Mouse (Mus musculus) erythroblast, embryonic 14.5 days (primary cell): ENCODE data around the gene Rgs19. TPM values are rescaled to one million over a fixed set of nuclear protein-coding genes. Genes with fewer than 3 reads are reported as not detected.

Source experiments
- H3K27me3 ChIP-seq: 2 replicates; pipeline ENCODE4 v1.6.1; 2012; ENCODE audit warnings: inconsistent platforms; ENCODE audit not compliant: control insufficient read depth
- H3K36me3 ChIP-seq: 2 replicates; pipeline ENCODE4 v1.6.1; 2012; ENCODE audit warnings: mild to moderate bottlenecking, inconsistent platforms; ENCODE audit not compliant: control insufficient read depth
- H3K4me1 ChIP-seq: 2 replicates; pipeline ENCODE4 v1.6.1; 2012; ENCODE audit warnings: inconsistent platforms; ENCODE audit not compliant: control insufficient read depth
- H3K4me3 ChIP-seq: replicated peaks from 2 replicates; pipeline ENCODE3; 2012; ENCODE audit warnings: moderate library complexity, mild to moderate bottlenecking, inconsistent platforms
- H3K9me3 ChIP-seq: 2 replicates; pipeline ENCODE4 v1.6.1; 2012; ENCODE audit warnings: low read length, inconsistent platforms, mixed read lengths; ENCODE audit not compliant: control insufficient read depth
- GATA1 ChIP-seq: IDR thresholded peaks from 2 replicates; pipeline ENCODE4 v1.6.1; 2012; ENCODE audit warnings: low read length, inconsistent platforms, mixed read lengths
- TAL1 ChIP-seq: IDR thresholded peaks from 3 replicates; pipeline ENCODE4 v1.6.1; 2012; ENCODE audit warnings: low read length, inconsistent platforms, mixed read lengths
- polyA plus RNA-seq: library from polyadenylated mRNA; stranded (reverse); fragments of >175 nt; gene quantifications from 2 replicates; pipeline ENCODE4 v1.2.3, GENCODE M21; 2012

The Rgs19 gene
- polyA plus RNA-seq, 1 experiment = 0.16 TPM

DNA sequence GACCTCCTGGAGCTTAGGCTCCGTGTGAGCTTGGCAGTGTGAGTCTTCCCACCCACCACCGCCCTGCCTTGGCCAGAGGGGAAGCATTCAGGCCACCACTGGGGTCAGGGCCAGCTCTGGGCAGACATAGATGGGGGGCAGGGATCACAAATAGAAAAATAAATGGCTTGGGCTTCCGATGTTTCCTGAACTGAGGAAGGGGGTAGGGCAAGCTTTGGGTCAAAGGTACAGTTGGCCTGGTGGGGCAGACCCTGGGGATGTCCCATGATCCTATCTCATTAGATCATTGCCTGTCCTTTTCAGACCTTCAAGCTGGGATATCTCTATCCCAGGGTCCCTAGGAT, 16.1 kb downstream of the Rgs19 start:
- Histone ChIP-seq H3K4me3 (no peak overlapping the region), H3K36me3 (no peaks in the 10 kb centered on the region), H3K4me1 (peaks cover 21% of the 10 kb centered on the region), H3K9me3 (no peaks in the 10 kb centered on the region), H3K27me3 (peaks cover 54% of the 10 kb centered on the region)
- no peak for TF ChIP-seq GATA1

DNA sequence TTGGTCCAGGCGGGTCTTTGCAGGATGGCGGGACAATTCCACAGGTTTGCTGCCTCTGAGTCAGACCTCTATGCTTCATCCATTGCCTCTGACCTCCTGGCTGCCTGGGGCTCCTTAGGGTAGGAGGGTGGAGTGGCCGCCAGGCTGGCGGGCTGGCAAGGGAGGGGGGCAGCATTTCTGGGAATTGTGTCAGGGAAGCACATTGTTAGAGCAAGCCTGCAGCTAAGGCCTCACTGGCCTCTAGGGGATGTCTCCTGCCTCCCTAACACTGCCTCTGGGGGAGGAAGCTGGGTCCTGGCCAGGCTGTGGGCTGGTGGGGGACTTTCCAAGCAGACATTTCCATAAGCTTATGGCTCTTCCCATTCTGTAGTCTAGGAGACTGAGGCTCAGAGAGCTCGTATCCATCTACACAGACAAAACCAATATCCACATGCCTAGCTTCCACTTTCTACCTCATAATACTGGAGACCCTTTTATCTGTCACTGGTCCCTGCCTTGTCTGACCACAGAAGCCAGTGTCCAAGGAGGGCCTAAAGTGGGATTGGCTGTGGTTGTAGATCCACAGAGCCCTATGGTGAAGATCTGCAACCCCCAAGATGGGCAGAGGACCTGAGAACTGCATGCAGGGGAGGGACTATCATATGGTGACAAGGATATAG, 16.6 kb downstream of the Rgs19 start:
- no peak for TF ChIP-seq TAL1
- no peak for TF ChIP-seq GATA1
- Histone ChIP-seq H3K9me3 (no peaks in the 10 kb centered on the region), H3K27me3 (peaks cover 59% of the 10 kb centered on the region), H3K4me3 (no peak overlapping the region), H3K4me1 (peaks cover 21% of the 10 kb centered on the region), H3K36me3 (no peaks in the 10 kb centered on the region)

DNA sequence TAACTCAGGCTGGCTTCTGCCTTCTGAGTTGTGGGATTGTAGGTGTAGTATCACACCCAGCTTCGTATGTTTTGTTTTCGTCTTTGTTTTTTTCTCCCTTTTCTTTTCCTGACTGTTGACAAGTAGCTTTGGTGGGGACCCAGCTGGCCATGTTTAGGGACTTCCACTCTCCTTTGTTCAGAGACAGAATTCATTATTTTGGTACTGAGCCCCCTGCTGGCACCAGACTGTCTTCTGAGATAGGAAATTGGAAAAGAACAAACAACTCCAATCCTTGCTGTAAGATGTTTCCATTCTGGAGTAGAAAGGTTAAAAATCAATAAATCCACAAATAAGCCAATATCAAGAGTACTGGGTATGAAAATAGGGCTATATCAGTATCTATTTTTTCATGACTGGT, 17.4 kb downstream of the Rgs19 start:
- no peak for TF ChIP-seq GATA1
- no peak for TF ChIP-seq TAL1
- no peaks in the 10 kb centered on the region for H3K9me3 ChIP-seq
- H3K36me3 ChIP-seq = no peaks in the 10 kb centered on the region
- peaks cover 64% of the 10 kb centered on the region for H3K27me3 ChIP-seq
- H3K4me1 ChIP-seq = peaks cover 21% of the 10 kb centered on the region
- H3K4me3 ChIP-seq = no peak overlapping the region

DNA sequence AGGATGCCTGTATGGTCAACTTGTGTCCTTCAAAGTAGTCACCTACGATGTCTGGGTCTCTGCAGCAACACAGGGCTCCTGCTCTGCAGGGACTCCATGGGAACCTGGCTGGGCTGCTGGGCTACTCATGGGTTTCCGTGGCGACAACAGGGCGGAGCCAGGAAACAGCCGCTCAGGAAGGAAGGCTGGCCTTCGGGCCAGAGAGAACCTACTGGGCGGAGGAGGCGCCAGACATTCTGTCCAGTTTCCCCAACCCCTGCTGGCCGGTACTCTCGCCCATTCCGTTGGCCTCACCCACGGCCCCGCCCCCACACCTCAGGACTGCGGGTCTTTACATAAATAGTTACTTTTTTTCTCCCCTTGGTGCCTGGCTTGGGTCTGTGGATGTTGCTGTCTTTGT, 18.3 kb downstream of the Rgs19 start:
- peaks cover 64% of the 10 kb centered on the region for H3K27me3 ChIP-seq
- no peaks in the 10 kb centered on the region for H3K36me3 ChIP-seq
- peaks cover 17% of the 10 kb centered on the region for H3K4me1 ChIP-seq
- TF ChIP-seq TAL1 (no peak), GATA1 (no peak)
- no peaks in the 10 kb centered on the region for H3K9me3 ChIP-seq
- no peak overlapping the region for H3K4me3 ChIP-seq

DNA sequence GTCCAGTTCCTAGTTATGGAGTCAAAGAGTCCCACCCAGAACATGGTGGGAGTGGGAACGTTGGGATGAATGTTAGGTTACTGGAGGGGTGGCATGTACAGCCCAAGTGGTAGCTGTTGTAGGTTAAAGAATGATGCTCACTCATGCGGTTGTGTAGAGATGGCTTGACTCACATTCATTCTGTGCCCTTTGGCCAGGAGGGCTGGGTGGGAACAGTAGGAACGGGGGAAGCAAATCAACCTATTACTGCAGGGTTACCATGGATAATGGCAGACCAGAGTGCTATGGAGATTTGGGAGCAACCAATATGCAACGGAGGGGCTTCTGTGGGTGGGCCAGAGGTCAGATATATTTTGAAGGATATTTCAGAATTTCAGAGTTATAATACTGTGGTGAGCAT, 18.8 kb downstream of the Rgs19 start:
- peaks cover 12% of the 10 kb centered on the region for H3K4me1 ChIP-seq
- H3K9me3 ChIP-seq = no peaks in the 10 kb centered on the region
- TF ChIP-seq TAL1 (no peak), GATA1 (no peak)
- H3K36me3 ChIP-seq = no peaks in the 10 kb centered on the region
- peaks cover 64% of the 10 kb centered on the region for H3K27me3 ChIP-seq
- H3K4me3 ChIP-seq = no peak overlapping the region

GRCm38 (mm10) chr2:181673501-181673900, 20.3 kb downstream of the Rgs19 start:
- H3K9me3 ChIP-seq = no peaks in the 10 kb centered on the region
- TF ChIP-seq TAL1 (no peak), GATA1 (no peak)
- peaks cover 6% of the 10 kb centered on the region for H3K4me1 ChIP-seq
- no peaks in the 10 kb centered on the region for H3K36me3 ChIP-seq
- peaks cover 74% of the 10 kb centered on the region for H3K27me3 ChIP-seq
- H3K4me3 ChIP-seq = no peak overlapping the region

DNA sequence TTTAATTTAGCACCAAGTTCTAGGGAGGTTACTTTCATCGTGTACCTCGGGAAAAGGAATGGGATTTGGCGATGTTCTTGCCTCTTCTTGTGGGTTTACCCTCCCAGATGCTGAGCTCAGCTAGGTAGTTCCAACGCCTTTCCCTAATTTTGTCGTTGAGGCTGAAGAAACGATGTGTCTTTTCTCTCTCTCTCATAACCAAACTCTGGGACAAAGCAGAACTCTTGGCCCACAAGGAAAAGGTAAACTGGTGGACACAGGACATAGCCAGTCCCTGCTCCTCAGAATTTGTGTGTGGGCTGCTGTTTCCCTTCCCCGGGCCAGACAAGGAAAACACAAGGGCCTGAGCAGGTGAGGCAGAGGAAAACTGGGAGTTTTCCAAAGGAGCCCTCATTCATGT, 21.8 kb downstream of the Rgs19 start:
- Histone ChIP-seq H3K36me3 (no peaks in the 10 kb centered on the region), H3K9me3 (no peaks in the 10 kb centered on the region), H3K4me1 (peaks cover 6% of the 10 kb centered on the region), H3K27me3 (peaks cover 80% of the 10 kb centered on the region), H3K4me3 (no peak overlapping the region)
- TF ChIP-seq TAL1 = no peak
- TF ChIP-seq GATA1 = no peak

DNA sequence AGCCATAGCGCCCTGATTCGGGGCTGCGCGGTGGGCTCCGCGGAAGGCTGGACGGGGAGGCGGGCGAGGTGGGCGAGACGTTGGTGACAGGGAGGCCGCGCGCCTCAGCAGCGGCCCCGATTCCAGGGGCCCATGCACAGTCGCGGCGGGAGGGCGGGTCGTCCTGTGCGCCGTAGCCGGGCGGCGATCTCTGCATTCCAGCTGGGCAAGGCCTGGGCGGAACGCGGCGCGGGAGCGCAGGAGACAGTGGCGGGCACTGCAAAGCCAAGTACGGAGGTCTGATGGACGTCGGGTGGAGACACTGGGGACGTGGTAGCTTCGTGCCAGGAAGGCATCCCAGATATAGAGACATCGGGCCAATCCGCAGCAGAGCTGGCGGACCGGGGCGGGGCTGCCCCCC, 22.5 kb downstream of the Rgs19 start, which contains the start of gene Sox18:
Sox18 (minus strand) TSS at position 315 of the 400 bp plus-strand sequence.
- no peaks in the 10 kb centered on the region for H3K36me3 ChIP-seq
- H3K4me1 ChIP-seq = peaks cover 6% of the 10 kb centered on the region
- H3K4me3 ChIP-seq = peak within 1 kb of the TSS; percentile 7
- TF ChIP-seq TAL1 (no peak), GATA1 (no peak)
- peaks cover 77% of the 10 kb centered on the region for H3K27me3 ChIP-seq
- no peaks in the 10 kb centered on the region for H3K9me3 ChIP-seq

DNA sequence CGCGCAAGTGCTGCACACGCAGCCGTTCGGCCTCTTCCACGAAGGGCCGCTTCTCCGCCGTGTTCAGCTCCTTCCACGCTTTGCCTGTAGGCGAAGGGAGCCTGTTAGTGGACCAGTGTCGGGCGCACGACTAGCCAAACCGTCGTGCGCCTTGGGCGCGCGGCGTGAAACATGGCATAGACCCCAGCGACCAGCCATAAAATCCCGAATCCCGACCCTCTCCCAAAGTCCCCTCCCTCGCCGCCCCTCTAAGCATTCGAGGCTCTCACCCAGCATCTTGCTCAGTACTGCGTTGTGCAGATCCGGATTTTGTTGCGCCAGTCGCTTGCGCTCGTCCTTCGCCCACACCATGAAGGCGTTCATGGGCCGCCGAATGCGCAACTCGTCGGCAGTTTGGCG, 22.9 kb downstream of the Rgs19 start:
- H3K9me3 ChIP-seq = no peaks in the 10 kb centered on the region
- H3K4me3 ChIP-seq = peak overlapping the region; percentile 7
- TF ChIP-seq GATA1 (no peak), TAL1 (no peak)
- peaks cover 77% of the 10 kb centered on the region for H3K27me3 ChIP-seq
- H3K36me3 ChIP-seq = no peaks in the 10 kb centered on the region
- peaks cover 6% of the 10 kb centered on the region for H3K4me1 ChIP-seq

DNA sequence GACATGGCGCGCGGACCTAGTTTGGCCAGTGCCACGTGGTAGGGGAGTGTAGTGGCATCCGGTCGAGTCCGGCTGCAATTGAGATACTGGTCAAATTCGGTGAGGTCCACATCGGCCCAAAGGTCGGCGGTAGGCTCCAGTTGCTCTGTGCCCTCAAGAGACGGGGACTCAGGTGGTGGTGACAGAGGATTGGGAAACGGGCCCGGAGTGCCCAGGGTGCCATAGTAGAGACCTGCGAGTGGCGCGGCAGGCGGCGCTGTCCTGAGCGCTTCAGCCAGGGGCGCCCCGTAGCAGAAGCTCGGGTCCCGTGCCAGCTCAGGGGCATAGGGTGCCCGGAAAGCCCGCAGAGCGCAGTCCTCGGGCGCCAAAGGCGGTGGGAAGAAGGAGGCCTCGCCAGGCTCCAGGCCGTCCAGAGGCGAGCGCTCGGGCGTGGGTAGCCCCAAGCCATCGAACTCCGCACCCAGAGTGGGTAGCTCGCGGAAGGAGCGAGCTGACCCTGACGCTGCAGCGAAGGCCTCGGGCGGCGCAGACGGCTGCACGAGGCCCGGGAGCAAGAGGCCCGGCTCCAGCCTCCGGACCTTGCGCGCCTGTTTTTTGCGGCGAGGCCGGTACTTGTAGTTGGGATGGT, 23.4 kb downstream of the Rgs19 start:
- Histone ChIP-seq H3K4me3 (no peak overlapping the region), H3K4me1 (peaks cover 2% of the 10 kb centered on the region), H3K27me3 (peaks cover 74% of the 10 kb centered on the region), H3K36me3 (no peaks in the 10 kb centered on the region), H3K9me3 (no peaks in the 10 kb centered on the region)
- TF ChIP-seq TAL1 = no peak
- TF ChIP-seq GATA1 = no peak
